Mouse (Mus musculus) embryonic facial prominence, embryonic 15.5 days (tissue): ENCODE data around the gene Cox6a2. TPM values are rescaled to one million over a fixed set of nuclear protein-coding genes. Genes with fewer than 3 reads are reported as not detected.
"Not testable (repeated sequence)": the region's sequence is repeated elsewhere in the genome, so short reads cannot be mapped to it uniquely, and the experiment has no call there.

ENCODE experiments used
- ATAC-seq: fragments of 200-750 bp; cut with Nextera tagmentation; 2 replicates; pipeline ENCODE4 v1.8.0; 2017; ENCODE audit warnings: low read depth, moderate TSS enrichment; ENCODE audit not compliant: insufficient number of reproducible peaks, low FRiP score, low TSS enrichment
- H3K27ac ChIP-seq: fragments of 300-500 bp; sonication (generic); replicated peaks from 2 replicates; pipeline ENCODE4 v1.5.1; 2015; ENCODE audit warnings: mild to moderate bottlenecking, inconsistent platforms
- H3K27me3 ChIP-seq: fragments of 300-500 bp; sonication (generic); 2 replicates; pipeline ENCODE4 v1.6.1; 2015; ENCODE audit warnings: inconsistent platforms
- H3K36me3 ChIP-seq: fragments of 300-500 bp; sonication (generic); 2 replicates; pipeline ENCODE4 v1.6.1; 2015; ENCODE audit warnings: mild to moderate bottlenecking, inconsistent platforms
- H3K4me1 ChIP-seq: fragments of 300-500 bp; sonication (generic); 2 replicates; pipeline ENCODE4 v1.6.1; 2015; ENCODE audit warnings: inconsistent platforms
- H3K4me2 ChIP-seq: fragments of 300-500 bp; sonication (generic); replicated peaks from 2 replicates; pipeline ENCODE4 v1.6.1; 2015; ENCODE audit warnings: mild to moderate bottlenecking, inconsistent platforms
- H3K4me3 ChIP-seq: fragments of 300-500 bp; sonication (generic); replicated peaks from 2 replicates; pipeline ENCODE4 v1.5.1; 2015; ENCODE audit warnings: mild to moderate bottlenecking, inconsistent platforms
- H3K9ac ChIP-seq: fragments of 300-500 bp; sonication (generic); 2 replicates; pipeline ENCODE4 v1.6.1; 2015; ENCODE audit warnings: inconsistent platforms
- H3K9me3 ChIP-seq: fragments of 300-500 bp; sonication (generic); replicated peaks from 2 replicates; pipeline ENCODE4 v1.6.1; 2016; ENCODE audit warnings: inconsistent platforms
- WGBS: fragments of 180-500 bp; shearing (Covaris S2); methylation state at CpG from one replicate; pipeline ENCODE4 v1.1.7; 2015; 5-methylcytosine and 5-hydroxymethylcytosine counted together
- polyA plus RNA-seq: library from polyadenylated mRNA; unstranded; fragments of >200 nt; fragmentation: Nextera tagmentation; extraction: Ambion mirVana; gene quantifications from 2 replicates; pipeline ENCODE4 v1.2.1, GENCODE M21; 2015

Gene Cox6a2
- polyA plus RNA-seq, 1 experiment from 2014 or later = 51.6 TPM

- no peak overlapping the region for H3K9ac ChIP-seq
- H3K27me3 ChIP-seq = no peaks in the 10 kb centered on the region
- no peak for ATAC-seq
- H3K36me3 ChIP-seq = no peaks in the 10 kb centered on the region
- 60% methylated on average over 2 of the region's 2 CpGs for WGBS
- no peak overlapping the region for H3K4me3 ChIP-seq
- no peaks in the 10 kb centered on the region for H3K4me1 ChIP-seq
- no peak overlapping the region for H3K27ac ChIP-seq
- H3K9me3 ChIP-seq = no peaks in the 10 kb centered on the region
- no peak overlapping the region for H3K4me2 ChIP-seq
These were observed 27.8 kb downstream of the Cox6a2 start for GRCm38 (mm10) chr7:128178385-128178784.

DNA sequence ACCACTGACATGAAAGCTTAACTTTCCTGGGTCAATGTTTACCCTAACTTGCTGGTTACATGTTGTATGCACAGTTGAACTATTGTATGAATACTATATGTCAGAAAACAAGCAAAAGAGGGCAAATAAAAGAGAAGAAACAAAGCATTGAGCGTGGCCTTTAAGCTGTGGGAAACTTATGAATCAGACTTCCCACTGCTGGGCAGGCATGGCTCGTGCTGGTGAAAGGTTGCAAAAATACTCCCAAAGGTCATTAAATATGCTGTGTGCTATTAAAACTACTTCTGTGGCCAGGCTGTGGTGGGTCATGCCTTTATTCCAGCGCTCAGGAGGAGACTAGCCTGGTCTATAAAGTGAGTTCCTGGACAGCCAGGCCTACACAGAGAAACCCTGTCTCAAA lies 36.2 kb downstream of the Cox6a2 start:
- no peaks in the 10 kb centered on the region for H3K27me3 ChIP-seq
- H3K4me1 ChIP-seq = no peaks in the 10 kb centered on the region
- H3K27ac ChIP-seq = no peak overlapping the region
- no peaks in the 10 kb centered on the region for H3K9me3 ChIP-seq
- H3K36me3 ChIP-seq = no peaks in the 10 kb centered on the region
- no peak for ATAC-seq
- no peak overlapping the region for H3K4me2 ChIP-seq
- H3K9ac ChIP-seq = no peak overlapping the region
- H3K4me3 ChIP-seq = no peak overlapping the region
- 74% methylated on average over 3 of the region's 3 CpGs for WGBS

- H3K27me3 ChIP-seq = no peaks in the 10 kb centered on the region
- WGBS = 84% methylated on average over 7 of the region's 7 CpGs
- no peaks in the 10 kb centered on the region for H3K4me1 ChIP-seq
- no peak overlapping the region for H3K4me2 ChIP-seq
- H3K27ac ChIP-seq = no peak overlapping the region
- H3K36me3 ChIP-seq = no peaks in the 10 kb centered on the region
- ATAC-seq = no peak
- no peak overlapping the region for H3K4me3 ChIP-seq
- H3K9ac ChIP-seq = no peak overlapping the region
- H3K9me3 ChIP-seq = no peaks in the 10 kb centered on the region
These were observed 39.8 kb downstream of the Cox6a2 start for GRCm38 (mm10) chr7:128166391-128166790.

DNA sequence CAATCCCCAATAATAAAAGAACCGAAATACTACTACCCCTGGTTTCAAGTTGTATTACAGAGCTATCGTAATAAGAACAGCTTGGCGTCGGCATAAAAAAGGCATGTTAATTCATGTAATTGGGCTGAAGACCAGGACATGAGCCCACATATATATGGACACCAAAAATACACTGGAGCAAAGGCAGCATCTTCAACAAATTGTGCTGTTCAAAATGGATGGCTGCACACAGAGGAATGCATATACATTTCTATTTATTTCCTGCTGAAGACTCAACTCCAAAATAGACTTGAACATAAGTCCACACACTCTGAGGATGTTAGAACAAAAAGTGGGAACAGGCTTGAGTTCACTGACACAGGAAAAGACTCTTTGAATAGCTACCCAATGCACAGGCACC lies 42.2 kb downstream of the Cox6a2 start:
- Histone ChIP-seq H3K27me3 (no peaks in the 10 kb centered on the region), H3K4me1 (no peaks in the 10 kb centered on the region), H3K36me3 (no peaks in the 10 kb centered on the region), H3K4me2 (no peak overlapping the region), H3K9me3 (no peaks in the 10 kb centered on the region), H3K27ac (no peak overlapping the region), H3K9ac (no peak overlapping the region), H3K4me3 (no peak overlapping the region)
- ATAC-seq = no peak
- WGBS = 96% methylated on average over 4 of the region's 4 CpGs

DNA sequence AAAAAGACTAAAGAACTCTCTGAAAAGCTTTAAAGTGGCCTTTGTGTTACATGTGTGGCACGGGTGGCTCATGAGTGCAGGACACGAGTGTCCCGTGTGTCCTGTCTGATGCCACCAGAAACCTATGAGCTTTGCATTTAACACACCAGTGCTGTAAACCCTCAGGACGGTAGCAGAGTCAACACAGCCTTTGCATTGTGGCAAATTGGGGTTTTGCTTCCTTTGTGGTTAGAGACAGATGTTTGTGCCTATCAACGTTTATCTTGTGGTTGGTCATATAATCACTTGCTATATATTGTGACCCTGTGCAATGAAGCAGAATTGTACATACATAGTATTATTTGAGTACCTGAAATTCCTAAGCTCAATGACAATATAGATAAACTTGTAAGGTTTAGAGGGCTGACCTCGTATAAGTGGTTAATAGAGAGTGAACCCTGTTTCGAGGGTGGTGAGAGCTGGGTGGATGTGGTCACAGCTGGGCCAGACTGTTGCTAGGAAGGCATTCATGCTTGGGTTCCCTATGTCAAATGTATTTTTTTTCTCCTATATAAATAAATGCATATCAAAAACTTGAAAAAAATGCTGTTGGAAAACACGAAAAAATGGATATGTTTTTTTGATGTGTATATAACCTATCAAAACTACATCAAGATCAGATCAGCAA lies 47.4 kb downstream of the Cox6a2 start:
- ATAC-seq, H3K4me1 ChIP-seq, H3K9me3 ChIP-seq, H3K4me2 ChIP-seq, H3K4me3 ChIP-seq, H3K9ac ChIP-seq, H3K27ac ChIP-seq, H3K27me3 ChIP-seq, H3K36me3 ChIP-seq: not testable (repeated sequence)
- WGBS = 76% methylated on average over 8 of the region's 8 CpGs

Other genes with a start within 250 kb of the Cox6a2 start
- gene Fus, start 238.9 kb downstream of the Cox6a2 start, polyA plus RNA-seq = 394 and 418 TPM in 2 replicates
- gene Pycard, start 212.5 kb downstream of the Cox6a2 start, polyA plus RNA-seq = 102 and 112 TPM in 2 replicates
- 3.6 and 5.2 TPM in 2 replicates for gene Trim72, start 202.4 kb downstream of the Cox6a2 start, polyA plus RNA-seq
- gene Itgam, start 143.7 kb downstream of the Cox6a2 start, polyA plus RNA-seq = 1.6 and 1.8 TPM in 2 replicates
- not detected in 2 replicates for gene Gm49368, start 143.7 kb downstream of the Cox6a2 start, polyA plus RNA-seq
- 0.14 and 0.19 TPM in 2 replicates for gene Itgax, start 76.8 kb downstream of the Cox6a2 start, polyA plus RNA-seq
- gene Itgad, start 52.0 kb downstream of the Cox6a2 start, polyA plus RNA-seq = not detected in 2 replicates
- gene Armc5, start 31.0 kb upstream of the Cox6a2 start, polyA plus RNA-seq = 19.4 and 19.6 TPM in 2 replicates
- 7.8 and 9.1 TPM in 2 replicates for gene 9130023H24Rik, start 31.6 kb upstream of the Cox6a2 start, polyA plus RNA-seq
- gene Tgfb1i1, start 40.4 kb upstream of the Cox6a2 start, polyA plus RNA-seq = 86.1 and 86.5 TPM in 2 replicates
- gene Slc5a2, start 59.3 kb upstream of the Cox6a2 start, polyA plus RNA-seq = not detected in 2 replicates
- gene BC017158, start 91.8 kb upstream of the Cox6a2 start, polyA plus RNA-seq = 26.6 and 27.0 TPM in 2 replicates
- gene Rgs10, start 212.4 kb upstream of the Cox6a2 start, polyA plus RNA-seq = 14.0 and 14.8 TPM in 2 replicates